Mouse (Mus musculus) embryonic facial prominence, embryonic 10.5 days (tissue): ENCODE measurements around the gene Mrpl1. TPM values are rescaled to one million over a fixed set of nuclear protein-coding genes. Genes with fewer than 3 reads are reported as not detected.
A peak's percentile ranks its signal among the peaks of the same experiment; 100 is the strongest.

ENCODE experiments used
- DNase-seq: peaks from one replicate; pipeline ENCODE4 v3.0.0-alpha.2; 2017; ENCODE audit warnings: low spot score
- H3K27ac ChIP-seq: fragments of 300-500 bp; sonication (generic); replicated peaks from 2 replicates; pipeline ENCODE4 v1.5.1; 2016; ENCODE audit warnings: mild to moderate bottlenecking
- H3K27me3 ChIP-seq: fragments of 300-500 bp; sonication (generic); replicated peaks from 2 replicates; pipeline ENCODE4 v1.6.1; 2016; ENCODE audit warnings: low read depth, mild to moderate bottlenecking; ENCODE audit not compliant: poor library complexity, severe bottlenecking
- H3K36me3 ChIP-seq: fragments of 300-500 bp; sonication (generic); replicated peaks from 2 replicates; pipeline ENCODE4 v1.6.1; 2016; ENCODE audit warnings: mild to moderate bottlenecking, moderate library complexity
- H3K4me1 ChIP-seq: fragments of 300-500 bp; sonication (generic); 2 replicates; pipeline ENCODE4 v1.6.1; 2016
- H3K4me3 ChIP-seq: fragments of 300-500 bp; sonication (generic); 2 replicates; pipeline ENCODE4 v1.5.1; 2016; ENCODE audit warnings: mild to moderate bottlenecking, moderate library complexity
- H3K9me3 ChIP-seq: fragments of 300-500 bp; sonication (generic); 2 replicates; pipeline ENCODE4 v1.6.1; 2016; ENCODE audit warnings: mild to moderate bottlenecking
- WGBS: fragments of 180-500 bp; shearing (Covaris S2); methylation state at CpG from one replicate; pipeline ENCODE4 v1.1.7; 2016; 5-methylcytosine and 5-hydroxymethylcytosine counted together
- polyA plus RNA-seq: library from polyadenylated mRNA; unstranded; fragments of >200 nt; fragmentation: Nextera tagmentation; extraction: Ambion mirVana; gene quantifications from 2 replicates; pipeline ENCODE4 v1.2.1, GENCODE M21; 2016

The Mrpl1 gene
- polyA plus RNA-seq, 1 experiment from 2014 or later, result 24.1 TPM

DNA sequence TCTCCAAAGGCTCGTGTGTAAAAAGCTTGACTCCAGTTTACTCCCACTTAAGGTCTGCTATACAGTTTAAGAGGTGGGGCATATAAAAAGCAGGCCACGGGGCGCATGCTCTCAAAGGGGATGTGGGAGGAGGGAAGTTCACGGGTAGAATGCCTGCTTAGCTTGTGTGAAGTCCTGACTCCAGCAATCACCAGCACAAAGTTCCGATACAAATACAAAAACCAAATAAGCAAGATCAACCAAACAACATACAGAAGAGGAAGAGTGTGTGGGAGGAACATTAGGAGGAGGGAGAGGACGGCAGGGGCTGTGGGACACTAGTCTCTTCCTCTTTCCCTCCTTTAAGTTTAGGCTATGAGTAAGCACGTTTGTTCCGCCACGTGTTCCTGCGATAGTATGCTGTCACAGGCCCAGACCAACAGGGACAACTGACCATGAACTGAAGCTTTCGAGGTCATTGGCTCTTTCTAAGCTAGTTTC is 32.4 kb upstream of the Mrpl1 start:
- Histone ChIP-seq H3K4me3 (no peak overlapping the region), H3K9me3 (no peaks in the 10 kb centered on the region), H3K4me1 (peaks cover 16% of the 10 kb centered on the region), H3K27me3 (no peaks in the 10 kb centered on the region), H3K27ac (no peak overlapping the region), H3K36me3 (no peaks in the 10 kb centered on the region)
- DNase-seq, result no peak
- WGBS, result 73% methylated on average over 11 of the region's 11 CpGs

GRCm38 (mm10) chr5:96183211-96183610 is 26.1 kb upstream of the Mrpl1 start:
- H3K9me3 ChIP-seq, result no peaks in the 10 kb centered on the region

GRCm38 (mm10) chr5:96183987-96184386 is 25.3 kb upstream of the Mrpl1 start:
- Histone ChIP-seq H3K36me3 (no peaks in the 10 kb centered on the region), H3K27me3 (no peaks in the 10 kb centered on the region), H3K9me3 (no peaks in the 10 kb centered on the region), H3K4me3 (no peak overlapping the region), H3K27ac (no peak overlapping the region), H3K4me1 (no peaks in the 10 kb centered on the region)
- DNase-seq, result no peak
- 75% methylated on average over 2 of the region's 2 CpGs for WGBS

More at GRCm38 (mm10) chr5:96183211-96183610, 26.1 kb upstream of the Mrpl1 start:
- no peaks in the 10 kb centered on the region for H3K4me1 ChIP-seq
- no peak overlapping the region for H3K4me3 ChIP-seq
- H3K27ac ChIP-seq, result no peak overlapping the region
- 82% methylated on average over 2 of the region's 2 CpGs for WGBS
- no peaks in the 10 kb centered on the region for H3K27me3 ChIP-seq
- no peaks in the 10 kb centered on the region for H3K36me3 ChIP-seq
- no peak for DNase-seq

DNA sequence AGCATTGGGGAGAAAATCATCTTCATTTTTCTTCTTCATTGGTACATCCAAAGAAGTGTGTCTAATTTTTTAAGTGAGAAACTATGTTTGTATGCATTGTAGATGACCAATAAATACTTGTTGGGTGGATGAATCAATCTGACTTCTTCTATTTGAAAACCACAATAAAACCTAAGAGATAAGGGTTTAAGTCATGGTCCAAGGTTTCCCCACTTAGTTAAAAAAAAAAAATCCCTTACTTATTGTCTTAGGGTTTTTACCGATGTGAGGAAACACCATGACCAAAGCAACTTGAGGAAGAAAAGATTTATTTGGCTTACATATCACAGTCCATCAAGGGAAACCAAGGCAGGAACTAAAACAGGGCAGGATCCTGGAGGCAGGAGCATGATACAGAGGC is 19.5 kb upstream of the Mrpl1 start:
- Histone ChIP-seq H3K9me3 (no peaks in the 10 kb centered on the region), H3K27me3 (no peaks in the 10 kb centered on the region), H3K27ac (no peak overlapping the region), H3K4me1 (no peaks in the 10 kb centered on the region), H3K36me3 (no peaks in the 10 kb centered on the region), H3K4me3 (no peak overlapping the region)
- WGBS, result 95% methylated on average over 1 of the region's 1 CpGs
- no peak for DNase-seq

GRCm38 (mm10) chr5:96191251-96191650 is 18.0 kb upstream of the Mrpl1 start:
- no peaks in the 10 kb centered on the region for H3K27me3 ChIP-seq
- no peaks in the 10 kb centered on the region for H3K9me3 ChIP-seq
- H3K4me1 ChIP-seq, result no peaks in the 10 kb centered on the region
- H3K27ac ChIP-seq, result no peak overlapping the region
- WGBS, result 66% methylated on average over 4 of the region's 4 CpGs
- no peaks in the 10 kb centered on the region for H3K36me3 ChIP-seq
- no peak overlapping the region for H3K4me3 ChIP-seq
- DNase-seq, result no peak

GRCm38 (mm10) chr5:96196547-96197052 is 12.7 kb upstream of the Mrpl1 start:
- 72% methylated on average over 2 of the region's 2 CpGs for WGBS
- H3K4me3 ChIP-seq, result no peak overlapping the region
- H3K27ac ChIP-seq, result no peak overlapping the region
- no peak for DNase-seq
- H3K4me1 ChIP-seq, result no peaks in the 10 kb centered on the region
- H3K36me3 ChIP-seq, result no peaks in the 10 kb centered on the region
- H3K9me3 ChIP-seq, result no peaks in the 10 kb centered on the region
- H3K27me3 ChIP-seq, result no peaks in the 10 kb centered on the region

- no peaks in the 10 kb centered on the region for H3K36me3 ChIP-seq
- no peaks in the 10 kb centered on the region for H3K27me3 ChIP-seq
- DNase-seq, result no peak
- no peaks in the 10 kb centered on the region for H3K4me1 ChIP-seq
- no peaks in the 10 kb centered on the region for H3K9me3 ChIP-seq
- no peak overlapping the region for H3K27ac ChIP-seq
- WGBS, result 68% methylated on average over 6 of the region's 6 CpGs
- H3K4me3 ChIP-seq, result no peak overlapping the region
These were observed 11.0 kb upstream of the Mrpl1 start for GRCm38 (mm10) chr5:96198271-96198670.

DNA sequence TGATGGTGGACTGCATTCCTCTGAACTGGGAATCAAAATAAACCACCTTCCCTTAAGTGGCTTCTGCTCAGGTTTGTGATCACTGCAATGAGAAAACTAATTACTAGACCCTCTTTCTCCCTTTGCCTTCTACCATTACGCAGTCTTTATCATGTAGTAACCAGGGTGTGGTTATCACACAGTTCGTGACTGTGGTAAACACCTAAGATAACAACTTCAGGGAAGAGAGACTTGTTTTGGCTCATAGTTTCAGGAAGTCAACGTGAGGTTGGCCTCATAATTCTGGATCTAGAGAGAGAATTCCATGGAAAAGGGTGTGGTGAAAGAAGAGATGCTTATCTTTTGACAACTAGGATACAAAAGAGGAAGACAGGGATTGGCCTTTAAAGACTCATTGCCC is 9.0 kb upstream of the Mrpl1 start:
- DNase-seq, result no peak
- 81% methylated on average over 3 of the region's 3 CpGs for WGBS
- no peaks in the 10 kb centered on the region for H3K36me3 ChIP-seq

GRCm38 (mm10) chr5:96201462-96202154 is 7.7 kb upstream of the Mrpl1 start:
- 78% methylated on average over 10 of the region's 10 CpGs for WGBS
- DNase-seq, result no peak
- no peak overlapping the region for H3K27ac ChIP-seq
- no peaks in the 10 kb centered on the region for H3K27me3 ChIP-seq
- H3K4me3 ChIP-seq, result no peak overlapping the region
- H3K9me3 ChIP-seq, result no peaks in the 10 kb centered on the region
- 0 out of 2 replicates have a peak, but pooled peaks cover 4% of the 10 kb centered on the region for H3K4me1 ChIP-seq
- H3K36me3 ChIP-seq, result no peaks in the 10 kb centered on the region

More for the DNA sequence above, 9.0 kb upstream of the Mrpl1 start:
- Histone ChIP-seq H3K27me3 (no peaks in the 10 kb centered on the region), H3K9me3 (no peaks in the 10 kb centered on the region), H3K4me3 (no peak overlapping the region), H3K4me1 (0 out of 2 replicates have a peak, but pooled peaks cover 4% of the 10 kb centered on the region), H3K27ac (no peak overlapping the region)

- H3K4me1 ChIP-seq, result peaks cover 20% of the 10 kb centered on the region
- H3K9me3 ChIP-seq, result no peaks in the 10 kb centered on the region
- WGBS, result 84% methylated on average over 2 of the region's 2 CpGs
- no peak overlapping the region for H3K4me3 ChIP-seq
- no peak overlapping the region for H3K27ac ChIP-seq
- H3K27me3 ChIP-seq, result no peaks in the 10 kb centered on the region
- H3K36me3 ChIP-seq, result no peaks in the 10 kb centered on the region
- no peak for DNase-seq
These were observed 2.4 kb upstream of the Mrpl1 start for GRCm38 (mm10) chr5:96206897-96207296.

GRCm38 (mm10) chr5:96207531-96207930 is 1.8 kb upstream of the Mrpl1 start:
- DNase-seq, result no peak
- Histone ChIP-seq H3K27ac (no peak overlapping the region), H3K9me3 (no peaks in the 10 kb centered on the region), H3K4me1 (peaks cover 20% of the 10 kb centered on the region), H3K4me3 (no peak overlapping the region), H3K36me3 (no peaks in the 10 kb centered on the region), H3K27me3 (no peaks in the 10 kb centered on the region)
- WGBS, result 87% methylated on average over 2 of the region's 2 CpGs

DNA sequence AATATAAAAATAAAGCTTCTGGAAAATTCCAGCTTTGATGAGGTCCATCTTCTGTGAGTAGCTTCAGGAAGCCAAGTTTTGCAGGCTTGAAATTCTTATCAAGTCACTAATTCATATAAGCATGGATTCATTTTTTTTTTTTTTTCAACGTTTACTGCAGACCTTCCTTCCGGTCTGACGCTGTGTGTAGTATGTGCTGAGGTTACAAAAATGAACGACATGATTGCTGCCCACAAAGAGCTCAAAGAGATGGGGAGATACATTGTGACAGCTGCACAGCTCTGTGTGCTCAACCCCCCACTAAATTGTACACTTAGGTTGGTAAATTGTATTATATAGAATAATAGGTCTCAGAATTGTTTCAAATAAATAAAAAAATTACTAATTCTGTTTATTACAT is 750 bp upstream of the Mrpl1 start:
- WGBS, result 76% methylated on average over 4 of the region's 4 CpGs
- Histone ChIP-seq H3K9me3 (no peaks in the 10 kb centered on the region), H3K4me3 (no peak overlapping the region; the same call in 1 of the 2 replicates)

DNA sequence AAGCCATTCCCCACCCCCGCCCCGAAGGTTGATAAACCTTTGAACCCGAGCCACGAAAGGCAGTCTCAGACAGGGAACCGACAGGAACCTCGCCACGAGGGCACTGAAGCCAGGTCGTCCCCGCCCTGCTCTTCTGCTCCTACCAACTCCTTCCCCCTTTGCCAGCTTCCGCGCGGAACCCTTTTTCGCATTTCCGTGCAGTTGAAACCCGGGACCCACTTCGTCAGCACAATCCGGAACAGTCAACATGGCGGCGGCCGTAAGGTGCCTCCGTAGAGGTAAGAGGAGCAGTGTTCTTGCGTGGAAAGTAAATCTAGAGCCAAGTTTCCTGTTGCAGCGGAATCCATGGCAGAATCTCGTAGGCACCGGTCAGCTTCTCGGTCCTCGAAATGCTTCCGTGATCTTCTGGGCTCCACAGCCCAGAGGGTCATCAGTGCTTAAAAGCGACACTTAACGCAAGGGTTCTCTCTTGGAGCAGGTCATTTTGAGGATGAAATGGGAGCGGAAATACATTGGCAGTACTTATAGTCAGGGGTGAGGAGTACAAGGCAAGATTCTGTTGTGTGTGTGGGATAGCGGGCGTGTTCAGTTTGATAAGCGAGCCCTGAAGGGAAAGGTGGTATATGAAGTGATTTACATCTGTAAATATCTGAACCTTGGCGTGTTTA is 757 bp downstream of the Mrpl1 start:
- peaks cover 16% of the 10 kb centered on the region for H3K4me1 ChIP-seq
- peaks cover 13% of the 10 kb centered on the region; the same call in 1 of the 2 replicates for H3K36me3 ChIP-seq
- peak overlapping the region; percentile 88 for H3K27ac ChIP-seq
- peak overlapping the region; percentile 85 for H3K4me3 ChIP-seq
- WGBS, result under 1% methylated on average over 35 of the region's 35 CpGs
- H3K27me3 ChIP-seq, result no peaks in the 10 kb centered on the region
- no peaks in the 10 kb centered on the region for H3K9me3 ChIP-seq
- peak; percentile 93 for DNase-seq

More for the DNA sequence above, 750 bp upstream of the Mrpl1 start:
- Histone ChIP-seq H3K27ac (no peak overlapping the region), H3K4me1 (peaks cover 20% of the 10 kb centered on the region), H3K27me3 (no peaks in the 10 kb centered on the region), H3K36me3 (no peaks in the 10 kb centered on the region)
- no peak for DNase-seq
